Mouse (Mus musculus) lung, postnatal 0 days (tissue): ENCODE data around the gene Fermt1.

Experiments
- CTCF ChIP-seq: IDR thresholded peaks from 2 replicates; pipeline ENCODE4 v1.5.1; 2016; ENCODE audit warnings: antibody characterized with exemption, mild to moderate bottlenecking
- EP300 ChIP-seq: IDR thresholded peaks from 2 replicates; pipeline ENCODE4 v1.6.1; 2016; ENCODE audit warnings: antibody characterized with exemption, mild to moderate bottlenecking, control low read depth

- TF ChIP-seq CTCF (no peak), EP300 (no peak)
Observed at GRCm38 (mm10) chr2:132973346-132973745, 27.6 kb upstream of the Fermt1 start.
